Mouse (Mus musculus) lung, adult 2 months (tissue): ENCODE measurements around the gene Tmem39a.

Experiments used
- CTCF ChIP-seq: fragments of 200-500 bp; IDR thresholded peaks from 2 replicates; pipeline ENCODE4 v1.5.1; 2011; ENCODE audit warnings: mild to moderate bottlenecking, low read length, control low read depth; ENCODE audit not compliant: insufficient read depth
- POLR2A ChIP-seq: fragments of 200-500 bp; IDR thresholded peaks from 2 replicates; pipeline ENCODE4 v1.6.1; 2011; ENCODE audit warnings: low read depth, mild to moderate bottlenecking, control low read depth, low read length, borderline replicate concordance; ENCODE audit errors: extremely low read depth

- peak; percentile 83 for TF ChIP-seq CTCF
- no peak for TF ChIP-seq POLR2A
These were observed 73.6 kb downstream of the Tmem39a start for GRCm38 (mm10) chr16:38632147-38632546.
